ENCODE assay signal across 9 mouse cellular contexts in the genomic region with DNA sequence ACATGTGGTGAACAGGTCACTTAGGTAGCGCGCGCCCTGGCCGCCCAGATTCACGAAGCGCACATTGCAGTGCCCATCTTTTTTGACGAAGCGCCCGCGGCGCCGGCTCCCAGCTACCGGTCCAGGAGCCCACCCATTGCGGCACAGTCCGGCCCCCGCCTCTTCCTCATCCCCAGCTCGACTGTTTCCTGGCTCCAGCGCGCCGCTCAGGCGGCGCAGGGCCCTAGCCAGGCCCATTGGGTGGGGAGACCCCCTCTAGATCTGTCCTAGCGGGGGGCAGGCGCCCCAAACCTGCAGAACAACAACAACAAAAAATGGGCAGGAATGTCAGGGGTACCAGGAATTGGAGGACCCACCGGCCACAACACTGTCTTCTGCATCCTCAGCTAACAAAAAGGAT. TPM values are rescaled to one million over a fixed set of nuclear protein-coding genes. Genes with fewer than 3 reads are reported as not detected.
DNase-seq lines count a peak whose midpoint lies in the region; ATAC-seq lines count a peak whose summit lies in the region.
"Had no signal": no experiment of that assay in that cellular context is flagged by ENCODE, and none has a peak within 500 bp of the region (broad histone marks: within the 10 kb centered on the region; RNA-seq: fewer than 3 reads in every experiment).

No protein-coding gene starts in this region.

- ATAC-seq in forebrain, embryonic 14.5 days, result no peak
- 0 out of 2 replicates have a peak, but pooled peaks have one; percentile 13 for ATAC-seq in liver, embryonic 11.5 days (replicated peaks; ENCODE audit: low FRiP score)
- no peak for ATAC-seq in hindbrain, embryonic 11.5 days (ENCODE audit: low FRiP score)
- ATAC-seq in liver, embryonic 13.5 days (ENCODE audit: low read depth), result no peak
- ATAC-seq: Patski had no signal

- DNase-seq in forebrain, embryonic 10.5 days (ENCODE audit: extremely low spot score, low spot score), result no peak
- DNase-seq in forebrain, embryonic 14.5 days (ENCODE audit: low spot score), result no peak
- DNase-seq in liver, embryonic 11.5 days (ENCODE audit: low spot score), result no peak
- DNase-seq in liver, result no peak
- no peak for DNase-seq in hindbrain, embryonic 11.5 days (ENCODE audit: low spot score)
- DNase-seq in liver, embryonic 13.5 days, result no peak
- DNase-seq in cerebellum, postnatal 14 days, result no peak
- no peak for DNase-seq in cerebellum, adult 9-11 months

- no peak overlapping the region for H3K27ac ChIP-seq in forebrain, embryonic 10.5 days
- no peak overlapping the region for H3K27ac ChIP-seq in forebrain, embryonic 14.5 days (ENCODE audit: low read depth, low read length)
- no peak overlapping the region for H3K27ac ChIP-seq in liver, embryonic 11.5 days (ENCODE audit: low read depth, low read length)
- no peak overlapping the region for H3K27ac ChIP-seq in hindbrain, embryonic 11.5 days (ENCODE audit: low read depth, low read length)
- no peak overlapping the region for H3K27ac ChIP-seq in liver, embryonic 13.5 days

- peaks cover 21% of the 10 kb centered on the region for H3K4me1 ChIP-seq in forebrain, embryonic 10.5 days
- peaks cover 10% of the 10 kb centered on the region for H3K4me1 ChIP-seq in forebrain, embryonic 14.5 days (ENCODE audit: control insufficient read depth, insufficient read depth, low read length)
- H3K4me1 ChIP-seq in liver, embryonic 11.5 days (replicated peaks; ENCODE audit: control insufficient read depth, insufficient read depth, low read length), result peaks cover 7% of the 10 kb centered on the region
- peaks cover 5% of the 10 kb centered on the region for H3K4me1 ChIP-seq in hindbrain, embryonic 11.5 days (replicated peaks; ENCODE audit: control insufficient read depth, insufficient read depth, low read length)
- peaks cover 14% of the 10 kb centered on the region for H3K4me1 ChIP-seq in liver, embryonic 13.5 days (replicated peaks)

- peaks cover 34% of the 10 kb centered on the region for H3K27me3 ChIP-seq in forebrain, embryonic 10.5 days (ENCODE audit: poor library complexity, severe bottlenecking)
- no peaks in the 10 kb centered on the region for H3K27me3 ChIP-seq in forebrain, embryonic 14.5 days (replicated peaks; ENCODE audit: control insufficient read depth, insufficient read depth, low read length)
- peaks cover 7% of the 10 kb centered on the region; the same call in 1 of the 2 replicates for H3K27me3 ChIP-seq in liver, embryonic 11.5 days (replicated peaks; ENCODE audit: control insufficient read depth, insufficient read depth, low read length)
- H3K27me3 ChIP-seq in hindbrain, embryonic 11.5 days (ENCODE audit: control insufficient read depth, insufficient read depth, low read length), result peaks cover 2% of the 10 kb centered on the region; the same call in 1 of the 2 replicates
- 0 out of 2 replicates have a peak, but pooled peaks cover 14% of the 10 kb centered on the region for H3K27me3 ChIP-seq in liver, embryonic 13.5 days
- H3K27me3 ChIP-seq: Patski had no signal

- H3K4me3 ChIP-seq in forebrain, embryonic 10.5 days, result peak overlapping the region; percentile 32; the same call in 1 of the 2 replicates
- H3K4me3 ChIP-seq in forebrain, embryonic 14.5 days (ENCODE audit: low read depth, low read length), result no peak overlapping the region
- H3K4me3 ChIP-seq in liver, embryonic 11.5 days (ENCODE audit: low read depth, low read length), result peak overlapping the region; percentile 20; the same call in 1 of the 2 replicates
- H3K4me3 ChIP-seq in hindbrain, embryonic 11.5 days (ENCODE audit: low read depth, low read length), result 0 out of 2 replicates have a peak overlapping the region, but pooled peaks have one; percentile 8
- 0 out of 2 replicates have a peak overlapping the region, but pooled peaks have one; percentile 8 for H3K4me3 ChIP-seq in liver, embryonic 13.5 days (replicated peaks)

- no peaks in the 10 kb centered on the region; the same call in 1 of the 2 replicates for H3K9me3 ChIP-seq in forebrain, embryonic 10.5 days
- H3K9me3 ChIP-seq in forebrain, embryonic 14.5 days (replicated peaks; ENCODE audit: control insufficient read depth, low read length), result no peaks in the 10 kb centered on the region
- H3K9me3 ChIP-seq in liver, embryonic 11.5 days (ENCODE audit: control insufficient read depth, low read length), result no peaks in the 10 kb centered on the region
- H3K9me3 ChIP-seq in hindbrain, embryonic 11.5 days (ENCODE audit: control insufficient read depth, low read length), result no peaks in the 10 kb centered on the region
- H3K9me3 ChIP-seq in liver, embryonic 13.5 days (replicated peaks), result no peaks in the 10 kb centered on the region

- no peak overlapping the region for H3K9ac ChIP-seq in forebrain, embryonic 14.5 days (ENCODE audit: low read length)
- no peak overlapping the region for H3K9ac ChIP-seq in liver, embryonic 11.5 days (ENCODE audit: low read depth, low read length)
- no peak overlapping the region for H3K9ac ChIP-seq in hindbrain, embryonic 11.5 days (ENCODE audit: low read depth, low read length)
- H3K9ac ChIP-seq in liver, embryonic 13.5 days, result no peak overlapping the region

- no peak overlapping the region for H3K4me2 ChIP-seq in forebrain, embryonic 14.5 days (ENCODE audit: low read length)
- H3K4me2 ChIP-seq in liver, embryonic 11.5 days, result peak overlapping the region; percentile 50
- 0 out of 2 replicates have a peak overlapping the region, but pooled peaks have one; percentile 14 for H3K4me2 ChIP-seq in hindbrain, embryonic 11.5 days (replicated peaks; ENCODE audit: low read depth, low read length)
- peak overlapping the region; percentile 33; the same call in 1 of the 2 replicates for H3K4me2 ChIP-seq in liver, embryonic 13.5 days

- WGBS in forebrain, embryonic 10.5 days, result 17% methylated on average over 25 of the region's 25 CpGs
- 16% methylated on average over 25 of the region's 25 CpGs for WGBS in forebrain, embryonic 14.5 days
- 12% methylated on average over 25 of the region's 25 CpGs for WGBS in liver, embryonic 11.5 days
- WGBS in hindbrain, embryonic 11.5 days, result 9% methylated on average over 17 of the region's 25 CpGs
- WGBS in liver, embryonic 13.5 days (ENCODE audit: insufficient replicate concordance), result 17% methylated on average over 25 of the region's 25 CpGs

- peaks cover 38% of the 10 kb centered on the region for H3K36me3 ChIP-seq in forebrain, embryonic 10.5 days (replicated peaks)
- peaks cover 13% of the 10 kb centered on the region for H3K36me3 ChIP-seq in forebrain, embryonic 14.5 days (ENCODE audit: control insufficient read depth, insufficient read depth, low read length)
- peaks cover 5% of the 10 kb centered on the region; the same call in 1 of the 2 replicates for H3K36me3 ChIP-seq in liver, embryonic 11.5 days (ENCODE audit: control insufficient read depth, insufficient read depth, low read length)
- H3K36me3 ChIP-seq in hindbrain, embryonic 11.5 days (ENCODE audit: control insufficient read depth, insufficient read depth, low read length), result no peaks in the 10 kb centered on the region
- H3K36me3 ChIP-seq in liver, embryonic 13.5 days, result peaks cover 23% of the 10 kb centered on the region

RNA-seq across cellular contexts. Expression of gene Kcnj14, which starts 4.7 kb away (rescaled TPM):
- 0.76 and 0.78 TPM in 2 replicates for polyA plus RNA-seq in forebrain, embryonic 10.5 days (2016; fragmentation: Nextera tagmentation; extraction: Ambion mirVana)
- 0.41 and 0.78 TPM in 2 replicates for polyA plus RNA-seq in forebrain, embryonic 14.5 days (2014; fragmentation: Nextera tagmentation; extraction: Ambion mirVana)
- 0.40 and 0.74 TPM in 2 replicates for polyA plus RNA-seq in liver, embryonic 11.5 days (2014; fragmentation: Nextera tagmentation; extraction: Ambion mirVana)
- 0.48 and 0.57 TPM in 2 replicates for polyA plus RNA-seq in hindbrain, embryonic 11.5 days (2014; fragmentation: Nextera tagmentation; extraction: Ambion mirVana)
- polyA plus RNA-seq in liver, embryonic 13.5 days (2015; fragmentation: Nextera tagmentation; extraction: Ambion mirVana), result 0.12 and 0.23 TPM in 2 replicates

RNA-seq across cellular contexts. Expression of gene Cyth2, which starts 5.5 kb away (rescaled TPM):
- 132 and 136 TPM in 2 replicates for polyA plus RNA-seq in forebrain, embryonic 10.5 days (2016; fragmentation: Nextera tagmentation; extraction: Ambion mirVana)
- polyA plus RNA-seq in forebrain, embryonic 14.5 days (2014; fragmentation: Nextera tagmentation; extraction: Ambion mirVana), result 286 TPM in 2 replicates
- polyA plus RNA-seq in liver, embryonic 11.5 days (2014; fragmentation: Nextera tagmentation; extraction: Ambion mirVana), result 67.2 and 69.1 TPM in 2 replicates
- 211 and 248 TPM in 2 replicates for polyA plus RNA-seq in hindbrain, embryonic 11.5 days (2014; fragmentation: Nextera tagmentation; extraction: Ambion mirVana)
- polyA plus RNA-seq in liver, embryonic 13.5 days (2015; fragmentation: Nextera tagmentation; extraction: Ambion mirVana), result 36.1 and 36.6 TPM in 2 replicates

RNA-seq across cellular contexts. Expression of gene Grwd1, which starts 10.9 kb away (rescaled TPM):
- polyA plus RNA-seq in forebrain, embryonic 10.5 days (2016; fragmentation: Nextera tagmentation; extraction: Ambion mirVana), result 132 and 137 TPM in 2 replicates
- polyA plus RNA-seq in forebrain, embryonic 14.5 days (2014; fragmentation: Nextera tagmentation; extraction: Ambion mirVana), result 45.2 and 46.7 TPM in 2 replicates
- 101 and 106 TPM in 2 replicates for polyA plus RNA-seq in liver, embryonic 11.5 days (2014; fragmentation: Nextera tagmentation; extraction: Ambion mirVana)
- 56.7 and 66.0 TPM in 2 replicates for polyA plus RNA-seq in hindbrain, embryonic 11.5 days (2014; fragmentation: Nextera tagmentation; extraction: Ambion mirVana)
- polyA plus RNA-seq in liver, embryonic 13.5 days (2015; fragmentation: Nextera tagmentation; extraction: Ambion mirVana), result 48.4 and 49.2 TPM in 2 replicates

RNA-seq across cellular contexts. Expression of gene Sult2b1, which starts 35.4 kb away (rescaled TPM):
- 1.6 and 2.3 TPM in 2 replicates for polyA plus RNA-seq in forebrain, embryonic 10.5 days (2016; fragmentation: Nextera tagmentation; extraction: Ambion mirVana)
- 4.0 and 5.4 TPM in 2 replicates for polyA plus RNA-seq in forebrain, embryonic 14.5 days (2014; fragmentation: Nextera tagmentation; extraction: Ambion mirVana)
- polyA plus RNA-seq in liver, embryonic 11.5 days (2014; fragmentation: Nextera tagmentation; extraction: Ambion mirVana), result 0.65 and 0.70 TPM in 2 replicates
- 1.4 and 1.9 TPM in 2 replicates for polyA plus RNA-seq in hindbrain, embryonic 11.5 days (2014; fragmentation: Nextera tagmentation; extraction: Ambion mirVana)
- polyA plus RNA-seq in liver, embryonic 13.5 days (2015; fragmentation: Nextera tagmentation; extraction: Ambion mirVana), result 0.45 and 0.68 TPM in 2 replicates

RNA-seq across cellular contexts. Expression of gene Lmtk3, which starts 36.3 kb away (rescaled TPM):
- 1.7 and 2.7 TPM in 2 replicates for polyA plus RNA-seq in forebrain, embryonic 10.5 days (2016; fragmentation: Nextera tagmentation; extraction: Ambion mirVana)
- 11.8 and 18.4 TPM in 2 replicates for polyA plus RNA-seq in forebrain, embryonic 14.5 days (2014; fragmentation: Nextera tagmentation; extraction: Ambion mirVana)
- 0.30 and 0.45 TPM in 2 replicates for polyA plus RNA-seq in liver, embryonic 11.5 days (2014; fragmentation: Nextera tagmentation; extraction: Ambion mirVana)
- polyA plus RNA-seq in hindbrain, embryonic 11.5 days (2014; fragmentation: Nextera tagmentation; extraction: Ambion mirVana), result 6.3 and 9.1 TPM in 2 replicates
- polyA plus RNA-seq in liver, embryonic 13.5 days (2015; fragmentation: Nextera tagmentation; extraction: Ambion mirVana), result not detected in 2 replicates
